Comparison of ENCODE assay signal across 23 mouse cellular contexts in the genomic region with DNA sequence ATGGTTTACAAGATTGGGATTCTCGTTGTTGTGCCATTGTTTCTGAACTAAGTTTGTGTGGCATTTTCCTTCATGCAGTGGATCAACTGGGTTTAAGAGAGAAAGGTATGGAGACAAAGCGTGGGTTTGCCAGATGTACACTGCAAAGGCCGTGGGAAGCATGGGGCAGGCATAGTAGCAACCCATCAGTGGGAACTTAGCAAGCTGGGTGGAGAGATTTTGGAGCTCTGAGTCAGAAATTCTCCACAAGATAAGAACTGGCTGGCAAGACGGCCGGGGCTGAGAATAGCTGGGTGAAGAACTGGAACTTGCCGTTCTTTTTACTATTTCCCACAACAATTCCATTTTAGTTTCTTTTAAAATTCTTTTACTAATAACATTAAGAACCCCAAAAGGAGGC. TPM values are rescaled to one million over a fixed set of nuclear protein-coding genes. Genes with fewer than 3 reads are reported as not detected.
A peak's percentile ranks its signal among the peaks of the same experiment; 100 is the strongest.
DNase-seq lines count a peak whose midpoint lies in the region; ATAC-seq lines count a peak whose summit lies in the region.
"Had no signal": no experiment of that assay in that cellular context is flagged by ENCODE, and none has a peak within 500 bp of the region (broad histone marks: within the 10 kb centered on the region; RNA-seq: fewer than 3 reads in every experiment).

No protein-coding gene starts in this region.

- no peak for DNase-seq in frontal cortex, postnatal 36 days (ENCODE audit: low spot score in 2 of 2)
- DNase-seq in intestine, embryonic 14.5 days (ENCODE audit: low spot score), result peak; percentile 16
- peak; percentile 48 for DNase-seq in 3T3-L1 (ENCODE audit: low read depth, low spot score)
- peak; percentile 62 for DNase-seq in brain, adult 2 months (ENCODE audit: low read depth, low spot score)
- no peak for DNase-seq in forebrain, embryonic 10.5 days (ENCODE audit: extremely low spot score, low spot score)
- DNase-seq in liver, embryonic 11.5 days (ENCODE audit: low spot score), result no peak
- DNase-seq: adrenal gland, adult 8-10 months; adrenal gland, postnatal 14 days; cerebellum, adult 11 months; cerebellum, adult 18-20 months; cerebellum, adult 8-10 months; cerebellum, adult 9-11 months; cerebellum, postnatal 14 days; cerebellum, postnatal 36 days had no signal

- no peak overlapping the region for H3K9ac ChIP-seq in intestine, embryonic 14.5 days (ENCODE audit: low read length)
- no peak overlapping the region for H3K9ac ChIP-seq in intestine, embryonic 15.5 days
- no peak overlapping the region for H3K9ac ChIP-seq in liver, embryonic 11.5 days (ENCODE audit: low read depth, low read length)
- H3K9ac ChIP-seq: embryonic facial prominence, embryonic 12.5 days; forebrain, embryonic 12.5 days had no signal

- no peaks in the 10 kb centered on the region for H3K4me1 ChIP-seq in intestine, embryonic 14.5 days (replicated peaks; ENCODE audit: control insufficient read depth, insufficient read depth, low read length)
- no peaks in the 10 kb centered on the region for H3K4me1 ChIP-seq in intestine, embryonic 15.5 days (replicated peaks)
- no peaks in the 10 kb centered on the region for H3K4me1 ChIP-seq in forebrain, embryonic 10.5 days
- peaks cover 4% of the 10 kb centered on the region; the same call in 1 of the 2 replicates for H3K4me1 ChIP-seq in liver, embryonic 11.5 days (replicated peaks; ENCODE audit: control insufficient read depth, insufficient read depth, low read length)
- H3K4me1 ChIP-seq: embryonic facial prominence, embryonic 10.5 days; embryonic facial prominence, embryonic 12.5 days; forebrain, embryonic 12.5 days had no signal

- H3K27ac ChIP-seq in intestine, embryonic 14.5 days (ENCODE audit: low read depth), result no peak overlapping the region
- H3K27ac ChIP-seq in intestine, embryonic 15.5 days, result no peak overlapping the region
- H3K27ac ChIP-seq in forebrain, embryonic 10.5 days, result no peak overlapping the region
- no peak overlapping the region for H3K27ac ChIP-seq in liver, embryonic 11.5 days (ENCODE audit: low read depth, low read length)
- H3K27ac ChIP-seq: embryonic facial prominence, embryonic 10.5 days; embryonic facial prominence, embryonic 12.5 days; forebrain, embryonic 12.5 days had no signal

- peak; percentile 62 for ATAC-seq in frontal cortex, adult (ENCODE audit: low TSS enrichment)
- no peak for ATAC-seq in intestine, embryonic 14.5 days (replicated peaks; ENCODE audit: low FRiP score, low TSS enrichment, low read depth)
- no peak for ATAC-seq in intestine, embryonic 15.5 days
- no peak for ATAC-seq in liver, embryonic 11.5 days (replicated peaks; ENCODE audit: low FRiP score)
- ATAC-seq: activated CD4-positive, CD25-positive, alpha-beta regulatory T cell, adult 4 months; forebrain, embryonic 14.5 days; forebrain, embryonic 16.5 days; Patski had no signal

- H3K9me3 ChIP-seq in intestine, embryonic 14.5 days (ENCODE audit: control insufficient read depth, low read length), result no peaks in the 10 kb centered on the region
- no peaks in the 10 kb centered on the region for H3K9me3 ChIP-seq in intestine, embryonic 15.5 days
- no peaks in the 10 kb centered on the region for H3K9me3 ChIP-seq in forebrain, embryonic 10.5 days
- H3K9me3 ChIP-seq in liver, embryonic 11.5 days (ENCODE audit: control insufficient read depth, low read length), result no peaks in the 10 kb centered on the region
- H3K9me3 ChIP-seq: embryonic facial prominence, embryonic 10.5 days; embryonic facial prominence, embryonic 12.5 days; forebrain, embryonic 12.5 days had no signal

- no peaks in the 10 kb centered on the region for H3K27me3 ChIP-seq in intestine, embryonic 14.5 days (replicated peaks; ENCODE audit: control insufficient read depth, insufficient read depth, low read length)
- no peaks in the 10 kb centered on the region for H3K27me3 ChIP-seq in intestine, embryonic 15.5 days (replicated peaks)
- no peaks in the 10 kb centered on the region for H3K27me3 ChIP-seq in forebrain, embryonic 10.5 days (ENCODE audit: poor library complexity, severe bottlenecking)
- no peaks in the 10 kb centered on the region for H3K27me3 ChIP-seq in liver, embryonic 11.5 days (replicated peaks; ENCODE audit: control insufficient read depth, insufficient read depth, low read length)
- H3K27me3 ChIP-seq: embryonic facial prominence, embryonic 12.5 days; forebrain, embryonic 12.5 days; Patski had no signal

- 81% methylated on average over 6 of the region's 6 CpGs for WGBS in intestine, embryonic 14.5 days
- WGBS in intestine, embryonic 15.5 days, result 81% methylated on average over 6 of the region's 6 CpGs
- 89% methylated on average over 6 of the region's 6 CpGs for WGBS in forebrain, embryonic 10.5 days
- WGBS in liver, embryonic 11.5 days, result 58% methylated on average over 6 of the region's 6 CpGs

- no peaks in the 10 kb centered on the region for H3K36me3 ChIP-seq in intestine, embryonic 14.5 days (ENCODE audit: control insufficient read depth, insufficient read depth, low read length)
- H3K36me3 ChIP-seq in intestine, embryonic 15.5 days, result no peaks in the 10 kb centered on the region
- H3K36me3 ChIP-seq in forebrain, embryonic 10.5 days (replicated peaks), result no peaks in the 10 kb centered on the region
- no peaks in the 10 kb centered on the region for H3K36me3 ChIP-seq in liver, embryonic 11.5 days (ENCODE audit: control insufficient read depth, insufficient read depth, low read length)
- H3K36me3 ChIP-seq: embryonic facial prominence, embryonic 10.5 days; embryonic facial prominence, embryonic 12.5 days; forebrain, embryonic 12.5 days had no signal

- no peak overlapping the region for H3K4me2 ChIP-seq in intestine, embryonic 14.5 days (ENCODE audit: low read length)
- no peak overlapping the region for H3K4me2 ChIP-seq in intestine, embryonic 15.5 days (replicated peaks)
- no peak overlapping the region for H3K4me2 ChIP-seq in liver, embryonic 11.5 days
- H3K4me2 ChIP-seq: embryonic facial prominence, embryonic 12.5 days; forebrain, embryonic 12.5 days had no signal

- H3K4me3 ChIP-seq in intestine, embryonic 14.5 days (ENCODE audit: low read depth, low read length), result no peak overlapping the region
- H3K4me3 ChIP-seq in intestine, embryonic 15.5 days (replicated peaks), result no peak overlapping the region
- no peak overlapping the region for H3K4me3 ChIP-seq in forebrain, embryonic 10.5 days
- no peak overlapping the region for H3K4me3 ChIP-seq in liver, embryonic 11.5 days (ENCODE audit: low read depth, low read length)
- H3K4me3 ChIP-seq: embryonic facial prominence, embryonic 10.5 days; embryonic facial prominence, embryonic 12.5 days; forebrain, embryonic 12.5 days had no signal

RNA-seq across cellular contexts. Expression of a gene that starts 35.8 kb away (rescaled TPM):
- 22.2 and 22.6 TPM in 2 replicates for polyA plus RNA-seq in intestine, embryonic 14.5 days (2014; fragmentation: Nextera tagmentation; extraction: Ambion mirVana)
- 19.9 and 22.4 TPM in 2 replicates for polyA plus RNA-seq in intestine, embryonic 15.5 days (2015; fragmentation: Nextera tagmentation; extraction: Ambion mirVana)
- 8.6 and 9.4 TPM in 2 replicates for polyA plus RNA-seq in forebrain, embryonic 10.5 days (2016; fragmentation: Nextera tagmentation; extraction: Ambion mirVana)
- 14.1 and 14.4 TPM in 2 replicates for polyA plus RNA-seq in liver, embryonic 11.5 days (2014; fragmentation: Nextera tagmentation; extraction: Ambion mirVana)

Comparison
In these comparisons a context has a peak if more than half of its experiments do, and no peak if none do; other contexts are left out.
1. DNase-seq: peak in intestine, embryonic 14.5 days (single experiment), 3T3-L1 (single experiment) and brain, adult 2 months (single experiment); none in frontal cortex, postnatal 36 days (0 of 2), forebrain, embryonic 10.5 days (single experiment) and liver, embryonic 11.5 days (single experiment).